Mouse (Mus musculus): ENCODE data around the gene Npr3.

Npr3 gene

DNA sequence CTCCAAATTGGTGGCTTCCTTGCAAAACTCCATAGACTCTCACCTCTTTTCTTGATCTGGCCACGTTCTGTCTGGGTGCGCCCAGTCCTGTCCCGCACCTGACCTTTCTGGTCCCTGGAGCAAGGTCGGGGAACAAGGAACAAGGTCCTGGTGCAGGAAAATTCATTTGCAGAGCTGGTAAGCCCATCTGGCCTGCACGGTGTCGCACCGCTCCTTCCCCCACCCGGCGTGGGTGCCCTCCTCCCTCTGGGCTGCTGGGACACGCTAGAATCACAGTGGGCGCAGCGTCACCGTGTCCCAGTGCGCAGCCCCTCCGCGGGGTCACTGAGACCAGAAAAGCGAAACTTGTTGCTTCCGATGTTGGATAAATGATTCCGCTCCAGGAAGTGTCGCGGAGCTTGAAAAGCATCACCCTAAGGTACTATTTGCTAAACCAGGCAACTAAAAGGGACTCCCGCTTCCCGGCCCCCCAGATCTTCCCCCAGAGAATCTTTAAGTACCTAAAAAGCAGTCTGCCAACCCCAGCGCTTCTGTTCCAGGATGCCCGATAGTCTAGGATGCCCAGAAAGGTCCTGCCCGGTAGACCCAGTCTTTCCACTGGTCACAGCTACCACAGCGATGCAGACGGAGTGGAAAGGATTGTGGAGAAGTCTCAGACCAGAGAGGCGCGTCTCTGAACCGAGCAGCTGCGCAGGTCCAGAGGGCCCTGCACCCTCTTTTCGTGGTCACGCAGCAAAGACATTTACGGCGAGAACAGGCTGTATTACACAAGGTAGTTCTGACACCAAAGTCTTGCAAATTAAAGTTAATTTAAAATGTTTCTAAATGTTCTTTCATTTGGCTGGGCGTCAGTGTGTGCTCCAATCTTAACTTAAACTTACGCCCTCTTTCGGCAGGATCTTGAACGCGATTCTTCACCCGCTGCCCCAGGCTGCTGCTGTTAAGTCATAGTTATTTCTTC lies at the start of gene Npr3:
TSS of gene Npr3 (minus strand) at position 717 of the 961 bp plus-strand sequence.
- no peak for DNase-seq (ENCODE audit: low spot score)

DNA sequence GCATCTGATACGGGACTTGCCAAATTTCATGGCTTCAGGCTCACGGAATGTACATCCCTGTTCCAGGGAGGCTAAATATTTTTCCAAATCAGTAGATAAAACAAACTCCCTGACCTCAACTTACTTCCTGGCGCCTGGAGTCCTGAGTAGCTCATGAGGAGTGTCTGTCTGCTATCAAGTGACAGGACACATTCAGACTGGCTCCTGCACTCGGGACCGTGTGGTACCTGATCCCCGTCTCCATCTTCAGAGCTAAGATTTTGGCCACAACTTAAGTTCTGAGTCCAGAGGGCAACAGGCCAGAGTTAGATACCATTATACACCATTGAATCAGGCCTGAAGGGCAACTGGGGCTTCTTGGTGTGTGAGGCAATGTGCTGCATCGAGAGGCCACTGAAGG lies 49.0 kb upstream of the Npr3 start:
- DNase-seq (ENCODE audit: low spot score), result no peak

DNA sequence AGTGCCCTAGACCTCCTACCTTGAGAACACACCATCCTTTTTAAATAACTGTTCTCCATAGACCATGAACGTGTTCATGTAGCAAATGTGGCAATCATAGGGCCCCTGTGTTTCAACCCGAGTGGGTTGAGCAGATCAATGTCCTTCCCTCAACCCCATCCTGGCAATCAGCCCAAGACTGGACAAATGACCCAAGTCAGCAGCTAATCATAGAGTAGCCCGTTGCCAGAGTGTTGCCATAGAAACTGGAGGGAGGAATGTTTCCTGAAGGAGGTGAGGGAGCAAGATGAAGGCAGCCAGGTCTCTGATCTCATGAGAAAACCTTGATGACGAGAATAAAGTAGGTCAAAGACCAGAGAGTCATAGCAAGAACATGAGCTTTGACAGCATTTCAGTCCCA lies 47.1 kb upstream of the Npr3 start:
- no peak for DNase-seq (ENCODE audit: low spot score)

DNA sequence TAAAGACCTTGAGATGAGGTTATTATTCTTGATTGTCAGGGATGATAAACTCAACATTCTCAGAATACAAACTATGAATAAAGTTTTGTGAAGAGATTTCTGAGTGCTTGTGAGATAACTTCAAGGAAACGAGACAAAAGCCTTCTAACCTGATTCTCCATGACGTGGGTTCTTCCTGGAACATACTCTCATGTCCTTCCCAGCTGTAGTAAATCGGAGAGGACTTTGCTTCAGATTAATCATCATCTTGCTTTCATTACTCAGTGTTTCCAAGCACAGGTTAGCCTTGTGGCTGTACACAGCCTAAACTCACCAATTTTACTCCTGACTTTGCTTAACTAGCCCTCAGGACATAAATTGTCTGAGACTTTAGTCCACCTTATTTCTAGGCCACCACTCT lies 45.1 kb upstream of the Npr3 start:
- no peak for DNase-seq (ENCODE audit: low spot score)

DNA sequence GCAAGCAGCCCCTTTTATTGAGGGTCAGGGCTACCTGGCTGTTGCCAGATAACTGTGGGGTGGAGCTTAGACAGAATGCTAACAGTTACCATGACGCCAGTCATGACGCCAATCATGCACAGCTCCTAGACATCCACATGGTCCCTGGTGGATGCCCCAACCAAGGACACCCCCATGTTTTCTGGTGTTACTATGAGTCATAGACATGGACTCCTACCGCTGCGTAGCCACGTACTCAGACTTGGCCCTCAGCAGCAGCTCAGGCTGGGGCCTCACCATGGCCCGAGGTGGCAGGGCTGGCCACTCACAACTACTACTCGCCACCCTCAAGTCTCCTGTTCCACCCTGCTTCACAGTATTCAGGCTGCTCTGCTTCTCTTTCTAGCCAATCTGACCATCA lies 44.1 kb upstream of the Npr3 start:
- no peak for DNase-seq (ENCODE audit: low spot score)

DNA sequence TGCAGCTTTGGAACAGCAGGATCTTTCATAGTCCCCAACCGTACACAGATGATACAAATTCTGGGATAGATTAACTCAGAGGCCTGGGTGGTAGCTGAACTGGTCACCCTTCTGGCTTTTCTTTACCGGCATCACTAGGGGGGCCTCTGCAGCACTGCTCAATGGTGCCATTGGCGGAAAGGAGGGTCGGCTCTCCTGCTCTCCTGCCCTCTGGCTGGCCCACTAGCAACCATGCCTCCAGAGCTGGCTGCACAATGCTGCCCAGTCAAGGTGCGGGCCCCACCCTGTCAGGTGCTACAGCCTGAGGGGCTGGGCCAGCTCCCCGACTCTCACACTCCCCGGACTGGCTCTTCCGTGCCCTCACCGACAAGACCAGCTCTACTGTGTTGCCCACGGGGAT lies 43.1 kb upstream of the Npr3 start:
- DNase-seq (ENCODE audit: low spot score), result no peak

DNA sequence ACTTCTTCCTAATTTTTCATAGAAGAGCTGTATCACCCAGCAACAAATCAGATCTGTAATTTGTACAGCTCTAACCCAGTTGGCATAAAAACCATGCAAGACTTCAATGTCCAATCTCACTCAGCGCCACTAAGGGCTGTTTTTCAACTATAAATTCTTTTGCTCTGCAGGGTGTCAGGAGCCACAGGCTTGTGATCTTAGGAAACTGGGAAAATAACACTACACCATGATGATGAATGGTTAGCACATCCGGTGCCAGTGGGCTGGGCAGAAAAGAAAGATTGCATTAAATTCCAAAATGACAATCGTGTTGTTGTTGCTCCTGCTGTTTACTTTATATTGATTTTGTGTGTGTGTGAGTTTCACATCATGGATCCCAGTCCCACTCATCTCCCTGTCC lies 42.4 kb upstream of the Npr3 start:
- DNase-seq (ENCODE audit: low spot score), result no peak

DNA sequence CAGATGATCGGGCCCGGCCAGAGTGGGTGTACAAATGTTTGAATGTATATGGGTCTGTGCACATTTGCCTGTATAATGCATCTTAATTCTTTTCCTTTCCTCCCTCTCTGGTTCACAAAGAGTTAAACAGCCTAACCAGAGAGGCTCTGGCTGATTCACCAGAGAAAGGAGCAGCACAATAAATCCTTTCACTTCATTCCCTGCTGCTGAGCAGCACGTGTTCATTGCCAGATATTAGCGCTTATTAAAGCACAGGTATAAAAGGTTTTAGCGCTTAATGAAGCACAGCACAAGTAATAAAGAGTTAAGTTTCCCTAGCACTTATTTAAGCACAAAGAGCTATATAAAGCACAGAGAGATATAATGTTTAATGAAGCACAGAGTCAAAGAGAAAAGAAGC lies 33.8 kb upstream of the Npr3 start:
- no peak for DNase-seq (ENCODE audit: low spot score)

DNA sequence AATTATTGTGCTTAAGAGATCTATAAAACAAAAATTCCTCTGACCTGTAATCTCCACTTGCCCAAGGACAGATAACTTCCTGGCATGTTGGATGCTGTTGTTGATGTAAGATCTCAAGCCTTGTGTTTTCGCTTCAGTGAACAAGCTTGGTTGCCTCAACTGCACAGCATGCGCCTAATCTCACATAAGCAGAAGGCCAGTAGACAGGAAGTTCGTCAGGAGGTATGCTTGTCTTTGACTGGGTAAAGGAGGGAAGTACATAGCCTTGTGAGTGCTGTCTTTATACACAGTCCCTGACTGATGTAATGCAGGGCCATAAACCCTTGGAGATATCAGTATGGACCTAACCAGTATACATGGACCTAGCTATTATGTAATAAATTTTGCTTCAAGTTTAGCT lies 20.7 kb upstream of the Npr3 start:
- no peak for DNase-seq (ENCODE audit: low spot score)

DNA sequence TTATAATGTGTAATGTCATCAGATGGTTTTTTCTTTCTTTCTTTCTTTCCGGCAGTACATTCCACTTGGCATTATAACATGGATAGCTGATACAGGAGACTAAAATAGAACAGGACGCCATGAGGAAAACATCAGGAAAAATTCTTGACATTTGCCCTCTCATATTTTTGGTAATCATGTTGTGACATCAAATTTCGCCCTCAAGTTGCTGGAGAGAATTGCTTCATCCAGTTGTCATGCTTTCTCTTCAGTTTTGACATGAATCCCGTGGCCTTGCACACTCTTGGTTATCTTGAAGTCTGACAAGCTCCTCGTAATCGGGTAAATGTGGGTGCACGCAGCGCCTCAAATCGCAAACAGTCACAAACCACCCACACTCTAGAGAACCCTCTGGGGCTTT lies 7.0 kb upstream of the Npr3 start:
- no peak for DNase-seq (ENCODE audit: low spot score)

DNA sequence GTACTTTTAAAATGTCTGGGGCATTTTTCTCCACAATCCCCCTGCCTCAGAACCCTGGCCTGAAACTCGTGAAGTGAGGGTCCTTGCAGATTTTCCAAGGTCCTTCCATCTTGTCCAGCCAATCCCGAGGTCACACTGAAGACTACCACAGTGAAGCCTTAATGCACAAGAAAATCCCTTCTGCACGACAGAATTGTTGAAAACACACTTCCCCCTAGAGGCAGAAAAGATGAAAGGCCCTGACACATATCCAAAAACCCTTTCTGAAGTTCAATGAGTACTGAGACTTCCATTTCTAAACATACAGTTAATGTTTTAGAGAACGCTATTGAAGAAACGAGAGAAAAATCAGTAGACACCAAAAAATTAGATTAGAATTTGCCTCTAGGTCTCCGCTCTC lies 2.8 kb upstream of the Npr3 start:
- DNase-seq (ENCODE audit: low spot score), result no peak

DNA sequence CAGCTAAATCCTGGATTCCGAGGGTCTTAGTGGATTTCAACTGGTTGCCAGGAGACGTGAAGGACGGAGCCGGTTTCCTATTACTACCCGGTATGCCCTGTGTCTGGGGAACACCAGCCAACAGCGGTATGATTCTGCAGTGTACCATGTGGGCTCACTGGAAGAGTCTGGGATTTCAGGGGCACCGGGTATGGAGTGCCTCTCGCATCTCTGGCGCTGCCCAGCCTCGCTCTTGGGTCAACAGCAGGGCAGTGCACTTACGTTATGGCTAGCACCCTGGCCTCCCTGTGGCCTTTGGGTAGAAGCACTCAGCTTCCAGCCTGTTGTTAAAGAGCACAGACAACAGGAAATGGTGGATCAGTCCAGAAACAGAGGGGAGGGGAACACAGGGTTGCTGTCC lies 1.1 kb upstream of the Npr3 start:
- DNase-seq (ENCODE audit: low spot score), result no peak

DNA sequence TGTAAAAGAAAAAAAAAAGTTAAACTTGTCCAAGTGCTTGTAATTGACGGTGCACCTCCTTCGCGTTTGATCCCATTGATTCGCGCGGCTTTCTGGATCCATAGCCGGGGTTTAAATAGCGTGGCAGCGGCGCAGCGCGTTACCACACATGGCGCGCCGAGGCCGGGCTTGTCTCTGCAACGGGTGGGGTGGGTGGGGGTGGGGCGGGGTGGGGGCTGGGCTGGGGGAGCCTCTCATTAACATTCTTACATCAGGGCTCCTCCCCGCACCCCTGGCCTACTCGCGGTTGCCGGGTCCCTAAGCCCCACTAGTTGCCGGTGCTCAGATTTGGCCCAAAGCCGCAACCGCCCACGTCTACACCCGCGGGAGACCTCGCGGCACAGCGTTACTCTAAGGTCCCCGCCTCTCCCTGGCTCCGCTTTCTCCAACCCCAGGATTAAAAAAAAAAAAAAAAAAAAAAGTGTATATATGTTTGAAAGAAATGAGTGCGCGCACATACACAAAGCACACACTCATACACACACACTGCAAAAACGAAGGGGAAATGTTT lies 991 bp downstream of the Npr3 start:
- no peak for DNase-seq (ENCODE audit: low spot score)

DNA sequence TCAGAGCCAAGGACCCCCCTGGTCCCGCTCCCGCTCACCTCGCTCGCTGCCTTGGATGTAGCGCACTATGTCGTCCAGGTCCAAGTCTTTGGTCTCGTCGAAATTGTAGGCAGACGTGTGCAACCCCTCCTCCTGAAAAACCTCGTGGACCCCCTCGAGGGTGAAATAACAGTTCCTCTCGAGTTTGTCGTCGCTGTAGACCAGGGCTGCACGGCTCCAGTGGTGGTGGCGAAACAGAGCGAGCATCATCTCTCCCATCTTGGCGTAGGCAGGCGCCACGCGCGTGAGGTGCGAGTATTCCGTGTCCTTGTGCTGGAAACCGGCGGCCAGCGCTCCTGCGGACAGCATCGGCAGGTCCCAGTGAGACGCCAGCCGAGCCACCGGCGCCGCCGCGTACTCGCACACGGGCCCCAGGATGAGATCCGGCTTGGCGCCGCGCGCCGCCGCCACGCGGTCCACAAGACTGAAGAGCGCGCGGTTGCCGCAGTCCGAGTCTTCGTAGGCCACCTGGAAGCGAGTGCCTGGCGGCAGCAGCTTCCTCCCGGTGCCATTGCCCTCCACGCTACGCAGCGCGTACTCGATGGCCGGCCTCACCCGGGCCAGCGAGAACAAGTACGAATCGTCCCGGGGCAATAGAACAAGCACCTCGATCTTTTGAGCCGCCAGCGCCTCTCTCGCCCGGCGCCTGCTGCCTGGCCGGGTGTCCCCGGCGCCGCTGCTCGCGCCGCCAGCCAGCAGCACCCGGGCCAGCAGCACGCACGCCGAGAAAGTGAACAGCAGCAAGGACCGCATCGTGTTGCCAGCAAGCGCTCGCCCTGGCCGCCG lies 2.0 kb downstream of the Npr3 start:
- no peak for DNase-seq (ENCODE audit: low spot score)

DNA sequence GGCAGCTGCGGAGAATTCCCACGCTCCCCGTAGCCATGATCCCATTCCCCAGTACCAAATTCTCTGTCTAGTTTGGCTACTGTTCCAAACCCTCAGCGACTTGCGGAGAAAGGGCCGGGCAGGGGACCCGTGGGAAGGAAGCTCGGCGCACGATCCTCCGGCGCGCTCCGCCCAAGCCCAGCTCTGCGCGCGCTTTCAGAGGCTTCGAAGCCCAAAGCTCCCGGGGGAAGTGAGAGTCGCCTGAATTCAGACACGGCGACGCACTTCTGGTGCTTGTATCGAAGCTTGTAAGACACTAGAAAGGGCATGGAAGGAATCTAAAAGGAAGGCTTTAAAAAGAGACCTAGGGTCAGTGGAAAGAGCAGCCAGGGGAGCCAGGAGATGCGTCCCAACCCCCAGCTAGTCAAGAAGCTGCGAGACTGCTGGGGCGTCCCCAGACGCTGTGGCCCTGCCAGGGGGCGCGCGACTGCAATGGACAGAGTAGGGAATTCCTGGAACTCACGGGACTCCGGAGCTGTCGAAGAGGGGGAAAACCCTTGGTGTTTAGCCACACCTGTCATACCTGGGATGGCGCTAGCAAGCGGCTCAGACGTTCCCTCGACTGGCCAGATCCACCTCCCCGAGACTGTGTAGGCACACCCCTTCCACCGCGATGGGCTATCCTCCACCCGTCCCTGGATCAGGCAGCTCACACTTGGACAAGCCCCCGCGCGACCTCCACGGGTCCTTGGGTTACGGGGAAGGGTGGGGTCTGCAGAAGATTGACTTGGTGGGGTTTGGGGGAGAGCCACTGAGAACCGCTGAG lies 2.8 kb downstream of the Npr3 start:
- no peak for DNase-seq (ENCODE audit: low spot score)

DNA sequence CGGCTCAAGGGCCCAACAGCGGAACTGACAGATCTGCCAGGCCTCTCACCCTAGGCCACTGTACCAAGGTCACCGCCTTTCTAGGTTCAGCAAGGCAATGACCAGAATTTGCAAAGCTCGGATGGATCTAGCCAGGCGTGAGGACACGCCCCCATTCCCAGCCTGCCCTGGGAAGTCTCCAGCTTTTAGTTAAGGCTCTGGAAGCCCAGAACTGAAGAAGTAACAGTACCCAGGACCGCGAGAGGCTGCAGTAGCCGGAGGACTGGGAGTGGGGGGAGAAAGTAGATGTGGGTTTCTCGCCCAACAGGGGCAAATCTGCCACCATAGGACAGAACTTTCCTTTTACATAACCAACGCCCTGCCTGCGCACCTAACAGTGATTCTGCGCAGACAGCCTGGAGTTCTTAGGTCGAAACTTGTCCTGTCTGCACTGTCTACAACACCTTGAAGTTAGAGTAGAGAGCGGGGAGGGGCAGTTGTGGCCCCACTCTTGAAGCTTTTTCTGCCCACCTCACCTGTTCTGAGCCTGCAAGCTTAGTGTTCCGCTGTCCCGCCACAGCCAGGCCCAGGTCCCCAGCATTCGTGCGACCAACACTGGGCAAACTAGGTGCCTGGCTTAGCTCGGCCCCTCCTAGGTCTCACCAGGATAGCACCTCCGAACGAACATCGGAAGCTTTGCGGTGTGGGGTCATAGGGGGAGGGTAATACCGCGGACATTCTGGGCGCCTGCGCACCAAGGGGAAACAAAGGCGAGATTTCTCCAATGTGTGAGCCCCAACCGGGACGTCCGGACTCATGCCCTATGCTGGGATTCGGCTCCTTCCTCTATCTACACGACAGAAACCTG lies 3.7 kb downstream of the Npr3 start:
- DNase-seq (ENCODE audit: low spot score), result no peak

DNA sequence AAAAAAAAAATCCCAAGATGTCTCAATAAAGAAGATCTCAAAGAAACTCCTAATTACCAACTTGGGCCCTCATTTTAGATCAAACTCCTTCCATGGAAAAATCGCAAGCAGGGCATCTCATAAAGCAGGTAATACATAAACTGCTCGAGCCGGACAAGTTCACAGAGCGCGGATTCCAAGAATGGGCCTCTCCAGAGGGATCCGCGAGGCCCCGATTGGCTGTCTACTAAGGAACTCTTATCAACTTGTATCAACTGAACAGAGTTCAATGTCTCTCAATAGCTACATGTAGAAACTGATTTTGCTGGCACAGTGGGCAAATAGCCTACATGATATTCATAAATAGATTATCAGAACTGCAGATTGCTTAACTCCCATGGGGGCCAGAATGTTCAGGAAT lies 9.5 kb downstream of the Npr3 start:
- DNase-seq (ENCODE audit: low spot score), result no peak

DNA sequence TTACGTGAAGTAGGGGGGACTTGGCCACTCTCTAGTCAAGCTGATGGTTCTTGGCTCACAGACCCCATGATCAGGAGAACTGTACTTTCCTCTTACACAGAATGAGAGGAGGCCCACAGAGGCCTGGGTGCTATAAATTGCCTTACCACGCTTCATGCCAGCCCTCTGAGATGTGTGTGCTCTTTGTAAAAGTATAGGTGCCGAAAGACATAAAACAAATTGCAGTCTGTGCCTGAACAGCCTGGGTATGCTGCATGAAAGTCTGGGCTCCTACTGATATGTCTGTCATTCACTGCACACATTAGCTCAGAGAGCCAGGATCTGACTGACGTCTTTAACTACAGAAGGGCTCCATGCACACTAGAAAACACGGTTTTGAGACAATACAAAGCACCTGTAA lies 9.9 kb downstream of the Npr3 start:
- DNase-seq (ENCODE audit: low spot score), result no peak

DNA sequence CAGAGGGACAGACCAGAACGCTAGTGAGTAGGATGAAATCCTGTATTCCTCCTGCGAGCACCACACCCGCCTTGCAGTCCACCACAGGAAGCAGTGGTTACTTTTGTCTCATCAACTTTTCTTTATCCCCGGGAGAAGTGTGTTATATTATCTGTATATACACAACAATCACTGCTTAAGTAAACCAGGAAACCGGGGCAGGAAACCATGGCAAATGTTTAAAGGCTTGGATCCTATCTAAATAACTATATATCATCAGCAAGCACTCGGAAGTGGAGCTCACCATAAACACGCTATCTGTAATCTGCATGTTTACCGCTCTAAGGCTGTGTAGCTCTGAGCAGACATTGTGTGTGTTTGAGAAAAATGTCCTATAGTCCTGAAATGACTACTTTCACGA lies 13.1 kb downstream of the Npr3 start:
- DNase-seq (ENCODE audit: low spot score), result no peak

DNA sequence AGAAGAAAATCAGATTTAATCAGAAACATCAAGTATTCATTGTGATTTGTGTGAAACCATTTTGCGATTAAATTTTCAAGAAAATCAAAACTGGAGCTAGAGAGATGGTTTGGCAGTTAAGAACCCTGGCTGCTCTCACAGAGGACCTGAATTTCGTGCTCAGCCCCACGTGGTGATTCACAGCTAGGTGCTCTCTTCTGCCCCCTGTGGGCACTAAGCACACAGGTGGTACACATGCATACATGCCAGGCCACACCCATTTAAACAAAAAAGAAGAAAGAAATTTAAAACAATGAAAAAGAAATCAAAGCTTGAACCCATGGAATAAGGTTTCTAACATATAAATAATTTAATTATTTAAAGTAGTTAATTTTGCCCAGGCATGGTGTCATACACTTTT lies 15.7 kb downstream of the Npr3 start:
- DNase-seq (ENCODE audit: low spot score), result no peak

DNA sequence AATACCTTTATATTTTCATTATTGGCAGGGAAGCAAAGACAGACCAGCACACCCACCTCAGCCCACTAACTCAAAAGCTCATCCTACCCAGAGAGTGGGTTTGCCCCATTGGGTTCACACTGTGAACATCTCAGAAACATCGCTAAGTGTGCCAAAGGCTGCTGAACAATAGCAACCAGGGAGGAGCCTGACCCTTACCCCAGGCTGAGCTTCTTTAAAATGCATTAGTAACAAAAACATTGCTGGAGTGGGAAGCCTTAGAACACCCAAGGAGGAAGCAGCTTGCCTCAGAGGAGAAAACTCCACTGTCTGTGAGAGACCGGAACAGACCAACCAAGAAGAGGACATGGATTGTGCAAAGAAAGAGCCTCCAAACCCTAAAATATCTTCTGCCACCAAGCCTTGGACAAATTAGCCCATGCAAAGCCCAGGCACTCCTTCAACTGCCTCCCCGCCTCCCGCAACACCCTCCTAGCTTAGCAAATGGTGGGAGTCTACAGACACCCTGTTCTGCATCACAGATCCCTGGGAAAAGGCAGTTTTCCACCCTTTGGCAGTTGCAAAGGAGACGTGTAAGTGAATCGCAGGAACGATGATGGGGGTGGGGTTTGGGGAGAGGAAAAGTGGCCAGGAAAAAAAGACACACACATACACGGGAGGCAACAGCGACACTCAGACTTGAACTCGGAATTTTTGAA lies 24.4 kb downstream of the Npr3 start:
- DNase-seq (ENCODE audit: low spot score), result no peak
